Mouse (Mus musculus) A20 (cell line): ENCODE measurements at regions not wholly inside any gene's neighbourhood (a gene's known extent, or its start where the extent isn't known, plus 50 kb on each side); places are given as distances from the start of the nearest gene placed in this dataset.
A peak's percentile ranks its signal among the peaks of the same experiment; 100 is the strongest.

Source experiments
- DNase-seq: peaks from one replicate; pipeline ENCODE4 v3.0.0-alpha.2; 2011; ENCODE audit warnings: low read depth, low spot score

DNA sequence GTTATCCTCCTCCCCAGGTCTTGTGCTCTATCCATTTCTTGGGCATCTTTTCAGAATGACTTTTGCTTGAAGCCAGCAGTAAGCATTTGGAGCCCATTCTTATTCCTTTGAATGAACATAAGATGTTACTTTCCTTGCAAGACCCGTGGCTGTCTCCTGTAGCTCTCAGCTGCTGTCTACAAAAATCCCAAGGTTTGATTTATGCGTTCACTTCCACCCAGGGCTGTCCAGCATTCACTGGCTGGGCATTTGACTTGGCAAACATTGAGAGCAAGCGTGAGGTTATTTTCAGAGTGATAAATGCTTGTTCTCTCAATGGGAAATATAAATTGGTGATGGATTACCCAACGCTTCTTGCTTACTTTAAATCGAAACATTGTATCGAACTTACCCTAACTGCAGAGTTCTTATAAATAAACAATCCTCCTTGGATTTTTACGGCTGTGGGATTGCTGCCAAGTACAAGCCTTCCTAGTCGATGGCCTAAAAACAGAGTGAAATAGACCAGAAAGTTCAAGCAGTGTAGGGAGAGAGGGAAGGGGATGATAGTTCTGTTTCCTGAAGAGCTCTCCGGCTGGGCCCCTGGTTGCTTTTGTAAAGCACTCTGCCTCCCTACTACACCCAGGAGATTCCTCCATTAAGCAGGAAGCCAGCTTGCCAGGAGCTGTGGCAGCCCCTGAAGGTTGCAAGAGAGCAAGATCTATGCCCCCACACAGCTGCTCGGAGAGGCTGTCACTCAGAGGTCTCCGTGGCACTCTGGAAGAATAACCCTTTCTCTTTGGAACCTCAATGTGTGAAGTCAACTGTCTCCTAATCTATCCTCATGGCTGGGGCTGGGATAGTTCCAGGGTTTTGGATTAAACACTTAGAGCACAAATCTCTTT, 210.1 kb downstream of the Mex3b start:
- no peak for DNase-seq

DNA sequence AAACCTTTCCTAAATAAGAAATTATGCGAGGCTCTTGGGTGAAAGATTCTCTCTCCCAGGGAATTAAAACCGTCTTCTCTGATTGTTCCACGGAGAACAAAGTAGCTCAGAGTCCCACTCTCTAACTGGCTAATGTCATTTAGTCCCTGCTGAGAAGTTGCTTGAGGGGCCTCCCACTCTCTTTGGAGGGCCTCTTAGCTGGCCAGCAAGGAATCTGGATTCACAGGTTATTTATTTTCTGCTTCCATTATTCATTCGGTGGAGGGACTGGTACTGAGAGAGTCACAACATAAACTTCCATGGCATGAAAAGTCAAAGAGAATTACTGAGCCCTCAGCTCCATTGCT, 210.8 kb downstream of the Mex3b start:
- no peak for DNase-seq

DNA sequence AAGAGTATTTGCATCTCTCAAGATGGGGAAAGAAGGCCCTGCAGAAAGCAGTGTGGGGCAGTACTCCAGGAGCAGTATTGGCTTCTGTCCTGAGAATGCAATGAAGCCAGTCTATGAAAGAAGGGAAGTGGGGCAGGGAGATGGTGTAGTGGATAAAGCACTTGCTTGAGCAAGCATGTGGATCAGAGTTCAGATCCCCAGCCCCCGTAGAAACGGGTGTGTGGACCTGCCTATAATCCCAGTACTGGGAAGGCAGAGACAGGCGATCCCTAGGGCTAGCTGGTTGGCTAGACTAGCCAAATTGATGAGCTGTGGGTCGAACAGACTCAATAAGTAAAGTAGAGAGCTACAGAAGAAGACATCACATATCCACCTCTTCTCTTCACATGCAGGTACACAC, 211.6 kb downstream of the Mex3b start:
- DNase-seq: no peak

DNA sequence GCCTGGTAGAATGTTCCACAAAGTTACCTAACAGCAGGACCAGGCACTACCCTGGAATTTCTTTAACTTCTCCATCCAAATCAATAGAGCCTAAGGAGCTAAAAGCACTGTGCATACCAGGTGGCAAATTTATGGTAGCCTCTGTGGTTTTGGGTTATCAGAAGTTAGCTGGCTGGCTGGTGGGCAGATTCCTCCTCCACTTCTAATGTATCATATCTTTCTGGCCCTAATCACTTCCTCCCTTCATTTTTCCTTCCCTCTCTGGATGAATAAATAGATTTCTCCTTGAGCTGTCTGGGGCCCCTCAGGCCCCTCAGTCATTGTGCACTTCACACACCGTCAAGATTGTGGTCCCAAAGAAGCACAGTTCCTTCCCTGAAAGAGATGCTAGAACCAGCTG, 212.7 kb downstream of the Mex3b start:
- DNase-seq: no peak

DNA sequence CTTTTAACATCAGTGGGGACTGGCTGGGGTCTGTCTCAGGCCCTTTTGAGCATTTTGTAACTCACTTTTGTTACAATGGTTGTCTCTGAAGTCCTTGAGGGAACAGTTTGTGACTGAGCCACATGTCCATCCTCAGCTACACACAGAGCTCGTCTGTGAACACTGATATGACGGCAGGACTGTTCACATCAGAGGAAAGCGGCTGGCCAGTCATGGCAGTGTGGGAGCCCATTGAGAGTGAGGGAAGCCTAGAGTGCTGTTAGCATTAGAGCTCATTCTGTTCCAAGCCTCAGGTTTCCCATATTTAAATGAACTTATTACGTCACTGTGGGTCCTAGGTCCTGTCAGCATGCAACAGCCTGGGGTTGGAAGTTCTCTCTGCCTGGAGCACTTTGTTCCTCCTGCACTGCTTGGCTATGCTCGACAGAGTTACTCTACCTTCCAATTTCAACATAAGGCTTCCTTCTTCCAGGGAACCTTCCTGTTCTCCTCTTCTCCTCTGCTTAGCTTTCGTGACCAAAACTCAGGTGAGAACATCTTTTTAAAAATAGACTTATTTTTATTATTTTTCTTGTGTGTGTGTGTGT, 217.5 kb downstream of the Mex3b start:
- no peak for DNase-seq

DNA sequence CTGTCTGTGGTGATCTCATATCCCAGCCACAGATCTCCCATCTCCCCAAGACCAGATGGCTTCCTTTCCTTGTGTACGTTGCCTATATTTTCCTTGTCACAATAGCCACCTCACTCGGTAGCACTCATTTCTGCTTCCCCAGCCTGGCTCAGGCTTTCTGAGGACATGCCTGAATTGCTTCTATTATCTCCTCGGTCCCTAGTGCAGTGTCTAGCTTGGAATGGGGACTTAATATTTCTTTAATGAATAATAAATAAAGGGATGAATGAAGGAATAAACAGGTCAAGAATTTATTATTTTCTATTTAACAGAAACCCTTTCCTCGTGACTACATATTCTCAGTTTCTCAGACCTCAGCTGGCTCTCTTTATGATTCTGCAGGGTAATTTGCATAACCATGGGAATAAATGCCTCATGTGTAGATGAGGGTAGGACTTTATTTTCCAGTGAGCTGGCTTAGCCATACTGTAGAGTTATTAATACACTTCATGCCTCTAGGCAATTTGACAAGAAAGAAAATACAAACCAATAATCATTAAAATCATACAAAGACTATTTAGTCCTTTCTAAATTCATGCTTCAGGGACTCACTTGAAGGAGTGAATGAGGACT, 218.5 kb downstream of the Mex3b start:
- DNase-seq: no peak

DNA sequence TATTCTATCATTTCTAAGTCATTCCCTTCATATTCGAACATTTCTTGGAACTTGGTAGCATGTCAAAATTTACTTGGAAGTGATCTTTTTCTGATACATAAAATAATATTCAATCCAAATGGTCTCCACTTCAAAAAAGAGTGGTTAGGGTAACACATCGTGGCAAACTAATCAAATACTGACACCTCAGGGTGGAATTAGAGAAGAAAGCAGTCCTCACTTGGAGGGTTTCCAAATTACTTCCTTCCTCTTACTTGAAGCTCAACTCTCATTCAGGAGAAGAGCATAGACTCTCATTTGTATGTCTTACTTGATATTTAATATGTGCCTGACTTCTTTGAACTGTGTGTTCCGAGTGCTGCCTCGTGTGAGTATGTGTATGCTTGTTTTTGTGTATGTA, 220.3 kb downstream of the Mex3b start:
- no peak for DNase-seq

DNA sequence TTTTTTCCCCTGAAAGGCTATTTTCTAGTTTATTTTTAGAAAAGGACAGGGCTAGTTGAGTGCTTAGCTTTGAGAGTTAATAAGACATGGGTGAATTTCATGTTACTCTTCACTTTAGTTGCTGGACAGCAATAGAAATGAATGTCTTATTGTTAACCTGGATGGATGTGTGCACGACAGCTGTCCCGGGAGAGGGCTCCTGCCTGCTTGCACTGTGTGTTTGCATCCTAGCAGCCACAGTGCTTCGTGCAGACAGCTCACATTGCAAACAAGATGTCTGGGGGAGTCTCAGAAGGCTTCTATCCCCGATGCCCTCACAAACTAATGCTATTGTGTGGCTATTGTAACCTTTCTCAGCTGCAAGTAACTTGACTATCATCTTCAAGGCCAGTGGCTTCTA, 221.0 kb downstream of the Mex3b start:
- DNase-seq: no peak

DNA sequence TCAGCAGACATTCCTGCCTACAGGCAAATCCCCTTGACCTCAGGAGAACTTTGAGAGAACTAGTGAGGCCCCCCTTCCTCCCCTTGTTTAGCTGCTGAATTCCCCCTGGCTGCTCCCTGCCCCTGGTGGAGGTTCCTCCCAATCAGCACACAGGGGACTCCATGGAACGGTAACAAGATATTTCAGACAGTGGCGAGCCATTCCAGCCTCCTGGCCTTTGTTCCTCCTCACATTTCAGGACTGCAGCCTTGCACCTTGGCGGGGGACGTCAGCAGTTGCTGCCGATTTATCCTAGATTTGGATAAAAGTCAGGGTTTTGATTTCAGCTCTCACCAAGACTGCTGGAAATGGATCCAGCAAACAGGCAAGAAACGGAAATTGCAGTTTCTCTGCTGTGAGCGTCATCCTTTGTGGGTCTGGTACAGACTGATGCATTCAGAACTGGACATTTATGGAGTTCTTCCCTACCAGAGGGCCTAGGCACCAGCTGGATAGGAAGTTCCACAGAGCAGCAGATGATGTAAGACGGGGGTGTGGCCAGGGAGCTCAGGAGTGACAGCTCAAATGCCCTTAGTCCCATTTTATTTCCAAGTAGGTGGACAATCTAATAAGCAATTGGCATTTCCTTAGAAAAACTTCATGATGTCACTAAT, 222.3 kb downstream of the Mex3b start:
- no peak for DNase-seq

DNA sequence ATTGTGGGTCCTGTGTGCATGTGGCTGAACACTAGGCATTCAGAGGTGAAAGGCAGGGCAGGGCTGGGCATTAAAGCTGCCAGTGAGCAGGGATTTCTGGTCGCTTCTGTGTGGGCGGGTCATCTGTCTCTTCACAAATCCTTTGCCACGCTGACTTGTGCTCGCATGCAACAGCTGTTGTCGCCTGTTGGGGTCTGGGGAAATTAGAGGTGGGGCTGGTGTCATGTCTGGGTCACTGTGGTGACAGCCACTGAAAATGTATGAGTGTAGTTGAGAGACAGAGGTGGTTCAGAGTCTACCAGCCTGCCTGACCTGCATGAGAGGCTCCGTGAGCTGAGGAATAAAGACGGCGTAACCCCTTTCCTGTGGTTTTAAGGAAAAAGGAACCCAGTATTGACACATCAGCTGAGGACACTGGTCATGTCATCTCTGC, 226.8 kb downstream of the Mex3b start:
- DNase-seq: no peak

DNA sequence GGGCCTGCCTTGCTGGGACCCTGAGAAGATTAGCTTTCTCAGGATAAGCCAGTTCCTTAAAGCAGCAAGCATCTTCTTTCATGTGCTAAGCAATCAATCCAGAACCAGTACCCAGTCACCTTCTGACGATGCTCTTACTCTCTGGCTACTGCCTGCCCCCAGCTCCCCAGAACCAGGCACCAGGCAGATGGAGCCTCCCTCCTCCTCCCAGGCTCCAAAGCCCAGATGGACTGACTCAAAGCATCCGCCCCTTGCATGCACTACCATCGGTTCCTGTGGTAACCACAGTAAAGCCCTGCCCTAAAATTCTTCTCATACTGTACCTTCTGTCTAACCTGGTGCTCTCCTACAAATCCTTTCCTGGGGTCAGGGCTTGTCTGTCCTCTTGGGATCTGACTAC, 227.8 kb downstream of the Mex3b start:
- no peak for DNase-seq

DNA sequence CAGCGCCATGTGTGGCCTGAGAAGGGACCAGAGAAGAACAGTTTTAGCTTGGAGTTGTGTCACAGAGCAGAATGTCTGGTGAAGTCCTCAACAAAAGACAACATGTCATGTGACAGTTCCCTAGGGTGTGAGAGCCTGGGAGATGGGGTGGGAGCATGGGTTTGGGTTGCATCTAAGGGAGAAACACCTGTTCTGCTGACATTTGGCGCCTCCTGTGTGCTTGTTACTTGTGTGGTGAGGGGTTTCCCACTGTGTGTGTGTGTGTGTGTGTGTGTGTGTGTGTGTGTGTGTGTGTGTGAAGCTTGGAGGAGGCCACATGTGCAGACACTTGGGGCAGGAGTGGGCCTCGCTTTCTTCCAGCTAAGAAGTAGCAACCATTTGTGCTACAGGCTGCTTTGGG, 228.5 kb downstream of the Mex3b start:
- no peak for DNase-seq

DNA sequence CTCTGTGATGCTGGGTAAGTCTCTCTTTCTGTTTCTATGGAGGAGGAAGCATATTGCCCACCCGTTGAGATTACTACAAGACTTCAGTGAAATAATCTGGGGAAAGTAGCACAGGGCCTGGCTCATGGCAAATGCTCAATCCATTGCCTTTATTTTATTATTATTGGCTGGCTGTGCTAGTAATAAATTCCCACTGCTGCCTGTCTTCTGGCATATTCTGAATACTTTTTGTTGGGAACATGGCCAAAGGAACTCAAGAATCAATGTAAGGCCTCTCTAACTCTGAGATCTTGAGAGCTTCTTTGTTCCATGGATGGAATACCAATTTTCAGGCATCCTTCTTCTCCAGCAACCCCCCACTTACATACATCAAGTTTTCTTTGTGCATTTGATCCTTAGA, 237.3 kb downstream of the Mex3b start:
- no peak for DNase-seq

DNA sequence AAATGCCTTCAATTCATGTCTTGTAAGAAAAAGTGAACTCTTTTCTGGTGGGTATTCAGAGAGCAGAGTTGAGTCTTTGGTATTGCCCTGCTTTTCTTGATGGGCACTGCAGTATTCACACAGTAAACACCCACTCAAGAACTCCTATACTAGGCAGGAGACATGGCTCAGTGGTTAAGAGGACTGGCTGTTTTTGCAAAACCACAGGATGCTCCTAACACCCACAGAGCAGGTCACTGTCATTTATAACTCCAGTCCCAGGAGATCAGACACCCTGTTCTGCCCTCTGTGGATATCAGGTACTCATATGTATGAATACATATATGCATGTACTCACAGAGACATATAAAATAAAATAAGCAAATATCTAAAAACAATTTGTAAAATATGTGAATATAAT, 238.5 kb downstream of the Mex3b start:
- no peak for DNase-seq

DNA sequence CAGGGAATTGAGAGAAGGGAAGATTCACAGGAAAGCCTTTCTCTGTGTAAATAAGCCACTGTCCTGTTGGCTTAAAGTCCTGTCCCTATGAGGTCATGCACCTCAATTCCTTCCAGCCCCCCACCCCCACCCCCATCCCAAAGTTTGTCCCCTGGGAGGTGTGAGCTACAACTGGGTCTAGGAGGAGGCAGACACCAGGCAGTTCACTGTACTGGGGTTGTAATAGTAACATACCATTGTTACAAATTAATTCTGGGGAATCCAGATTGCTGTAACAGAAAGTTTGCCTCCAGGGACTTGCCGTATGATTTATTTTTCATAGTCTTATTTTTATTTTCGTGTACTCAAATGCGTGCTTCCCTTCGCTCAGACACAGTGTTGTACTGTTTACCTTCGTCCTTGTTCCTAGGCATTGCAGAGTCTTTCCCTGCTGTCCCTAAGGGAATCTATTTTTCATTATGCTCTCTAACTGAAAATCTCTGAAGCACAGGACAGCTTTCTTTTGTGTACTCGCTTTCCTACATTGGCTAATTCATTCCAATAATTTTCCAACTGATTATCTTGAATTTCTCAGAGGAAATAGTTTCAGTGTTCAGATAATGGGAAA, 244.2 kb downstream of the Mex3b start:
- DNase-seq: no peak

DNA sequence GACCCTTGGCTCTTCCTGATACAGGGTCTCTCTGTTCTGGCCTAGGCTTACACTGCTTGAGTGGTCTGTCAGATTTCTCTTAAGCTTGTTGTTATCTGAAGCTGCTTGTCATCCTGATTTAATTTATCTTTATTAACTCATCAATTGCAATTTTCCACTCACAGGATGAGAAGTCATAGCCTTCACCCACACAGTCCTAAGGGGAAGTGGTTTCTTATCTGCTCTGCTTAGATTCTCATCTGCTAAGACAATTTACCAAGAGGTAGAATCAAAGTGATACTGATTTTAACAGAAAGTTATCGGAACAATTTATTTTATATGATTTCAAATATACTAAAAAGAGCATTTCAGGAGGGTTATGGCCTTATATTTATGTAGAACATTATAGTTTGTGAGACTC, 249.4 kb downstream of the Mex3b start:
- DNase-seq: no peak

DNA sequence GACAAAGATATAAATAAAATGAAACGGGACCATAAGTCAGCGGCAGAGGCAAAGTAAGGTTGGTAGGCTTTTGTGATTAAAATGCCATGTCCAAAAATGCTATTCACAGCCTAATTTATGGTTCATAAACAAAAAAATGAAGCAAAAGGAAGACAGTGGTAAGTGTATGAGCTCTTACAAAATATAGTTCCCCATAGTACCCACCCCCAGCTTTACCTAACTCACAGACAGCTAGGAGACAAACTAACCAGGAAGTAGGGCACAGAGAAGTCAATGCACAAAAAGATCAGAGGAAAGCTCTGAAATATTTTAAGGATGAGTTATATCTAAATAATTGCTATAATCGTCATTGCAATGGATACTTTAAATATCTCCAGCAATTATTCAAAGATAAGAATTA, 249.9 kb downstream of the Mex3b start:
- DNase-seq: no peak

DNA sequence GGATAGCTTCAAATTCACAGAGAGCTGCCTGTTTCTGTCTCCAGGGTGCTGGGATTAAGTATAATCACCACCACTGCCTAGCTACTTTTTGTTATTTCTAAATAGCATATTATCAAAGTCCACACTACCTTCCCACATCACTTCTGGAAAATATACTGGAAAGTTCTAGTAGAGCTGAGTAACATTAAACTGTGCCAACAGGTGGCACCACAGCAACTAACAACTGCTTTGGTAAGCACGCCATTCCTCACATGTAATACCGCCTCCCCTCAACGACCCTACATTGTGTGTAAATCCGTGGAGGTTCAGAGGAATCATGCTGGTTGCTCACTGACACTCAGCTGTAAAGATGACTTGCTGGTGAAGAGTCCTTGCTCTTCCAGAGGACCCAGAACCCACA, 259.1 kb downstream of the Mex3b start:
- peak; percentile 8 for DNase-seq

DNA sequence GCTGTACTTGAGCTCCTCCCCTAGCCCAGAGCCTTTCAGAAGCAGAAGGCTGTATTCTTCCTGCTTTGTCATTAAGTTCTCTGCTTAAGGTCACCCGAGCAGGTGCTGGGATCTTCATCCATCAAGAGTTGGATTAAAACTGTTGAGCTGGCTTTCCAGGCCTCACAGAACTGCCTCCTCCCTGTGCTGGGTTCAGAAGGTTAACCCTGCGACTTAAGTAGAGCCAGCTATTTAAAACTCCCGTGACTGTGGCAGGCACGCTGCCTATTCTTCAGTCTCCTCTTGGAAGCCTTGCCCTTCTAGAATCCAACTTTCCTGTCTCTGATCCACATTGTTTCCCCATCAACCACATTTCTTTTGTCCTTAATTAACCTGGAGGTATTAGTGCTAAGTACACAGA, 273.1 kb downstream of the Mex3b start:
- no peak for DNase-seq

DNA sequence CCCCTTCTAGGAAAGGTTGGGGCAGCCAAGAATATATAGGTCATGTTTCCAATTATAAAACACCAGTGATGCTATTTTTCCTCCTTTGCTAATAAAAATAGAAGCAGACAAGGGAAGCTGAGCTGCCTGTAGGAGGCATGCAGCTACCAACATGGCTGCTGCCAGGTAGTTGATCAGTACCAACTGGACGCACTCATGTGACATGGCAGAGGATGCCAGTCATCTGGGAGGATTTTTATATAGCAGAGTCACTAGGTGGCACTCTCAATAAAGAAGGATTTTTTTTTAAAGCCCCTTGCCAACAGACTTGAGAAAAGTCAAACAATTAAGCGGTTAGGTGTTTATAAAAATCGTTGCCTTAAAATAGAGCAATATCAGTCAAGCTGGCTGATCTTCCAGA, 273.5 kb downstream of the Mex3b start:
- no peak for DNase-seq

DNA sequence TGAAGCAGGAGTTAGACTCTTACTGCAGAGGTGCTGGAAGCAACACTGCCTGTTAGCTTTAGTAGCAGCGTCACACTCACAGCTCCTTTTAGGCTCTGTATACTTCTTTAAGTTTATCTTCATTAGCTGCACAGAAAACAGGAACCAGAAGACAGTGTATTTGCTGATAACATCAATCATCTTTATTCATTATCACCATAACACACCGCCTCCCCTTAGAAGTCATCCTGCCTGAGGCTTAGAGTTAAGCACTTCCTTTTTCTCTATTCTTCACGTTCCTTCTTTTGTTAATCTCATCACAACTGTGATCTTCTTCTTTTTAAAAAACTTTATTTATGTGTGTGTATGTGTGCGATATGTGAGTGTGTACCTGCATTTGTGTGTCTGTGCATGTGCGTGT, 276.9 kb downstream of the Mex3b start:
- no peak for DNase-seq

DNA sequence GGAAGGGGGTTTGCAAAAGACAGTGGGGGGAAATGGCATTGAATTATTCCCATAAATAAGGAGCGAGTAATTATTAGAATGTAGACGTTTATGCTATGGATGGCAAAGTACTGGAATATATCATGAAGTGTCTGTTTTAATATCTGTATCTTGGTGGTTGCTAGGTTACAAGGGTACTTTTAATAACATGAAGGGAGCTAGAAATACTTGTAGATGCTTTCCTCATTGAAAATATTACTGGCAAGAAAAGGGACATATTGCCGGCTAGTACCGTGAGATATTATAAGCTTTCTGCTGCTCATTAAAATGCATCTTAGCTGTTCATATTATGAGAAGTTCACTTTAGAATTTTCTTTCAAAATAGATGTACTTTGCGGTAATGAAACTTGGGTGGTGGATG, 278.4 kb downstream of the Mex3b start:
- no peak for DNase-seq
